Mouse (Mus musculus) right cerebral cortex, postnatal 14 days (tissue): ENCODE data around the gene Nr0b2.

Source experiments
- DNase-seq: peaks from one replicate; pipeline ENCODE4 v3.0.0; 2022

Gene Nr0b2

DNA sequence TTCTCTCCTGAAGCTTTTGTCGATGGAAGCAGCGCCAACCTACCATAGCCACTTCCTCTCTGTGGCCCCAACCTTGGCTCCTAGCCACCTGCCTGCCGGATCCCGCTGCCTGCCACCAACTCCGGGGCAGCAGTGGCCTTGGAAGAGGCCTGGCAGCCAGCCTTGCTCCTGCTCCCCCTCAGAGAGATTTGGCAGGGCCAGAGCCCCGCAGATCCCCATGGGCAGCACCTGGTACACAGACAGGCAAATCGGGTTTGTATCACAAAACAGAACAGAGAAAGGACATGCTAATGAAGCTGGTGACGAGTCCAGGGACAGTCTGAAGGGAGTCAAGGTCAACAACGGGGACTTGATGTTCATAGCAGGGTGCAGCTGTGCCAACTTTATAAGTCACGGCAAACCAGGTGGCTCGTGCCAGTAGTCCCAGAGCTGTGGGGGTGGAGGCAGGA lies 10.0 kb downstream of the Nr0b2 start:
- peak; percentile 26 for DNase-seq

DNA sequence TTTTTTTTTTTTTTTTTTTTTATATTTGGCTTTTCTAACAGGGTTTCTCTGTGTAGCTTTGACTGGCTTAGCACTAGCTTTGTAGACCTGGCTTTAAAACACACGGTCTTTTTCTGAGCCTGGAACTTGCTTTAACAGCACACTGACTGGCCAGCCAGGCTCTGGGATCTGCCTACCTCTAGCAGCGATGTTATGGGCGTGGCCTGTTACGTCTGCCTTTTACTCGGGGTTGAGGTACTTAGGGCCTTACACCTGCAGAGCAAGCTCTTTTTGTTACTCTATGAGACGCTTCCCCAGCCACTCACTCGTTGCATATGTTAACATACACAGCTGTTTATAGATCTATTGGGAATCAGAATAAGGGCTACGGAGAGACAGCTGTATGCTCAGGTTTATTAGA lies 14.1 kb downstream of the Nr0b2 start:
- no peak for DNase-seq

DNA sequence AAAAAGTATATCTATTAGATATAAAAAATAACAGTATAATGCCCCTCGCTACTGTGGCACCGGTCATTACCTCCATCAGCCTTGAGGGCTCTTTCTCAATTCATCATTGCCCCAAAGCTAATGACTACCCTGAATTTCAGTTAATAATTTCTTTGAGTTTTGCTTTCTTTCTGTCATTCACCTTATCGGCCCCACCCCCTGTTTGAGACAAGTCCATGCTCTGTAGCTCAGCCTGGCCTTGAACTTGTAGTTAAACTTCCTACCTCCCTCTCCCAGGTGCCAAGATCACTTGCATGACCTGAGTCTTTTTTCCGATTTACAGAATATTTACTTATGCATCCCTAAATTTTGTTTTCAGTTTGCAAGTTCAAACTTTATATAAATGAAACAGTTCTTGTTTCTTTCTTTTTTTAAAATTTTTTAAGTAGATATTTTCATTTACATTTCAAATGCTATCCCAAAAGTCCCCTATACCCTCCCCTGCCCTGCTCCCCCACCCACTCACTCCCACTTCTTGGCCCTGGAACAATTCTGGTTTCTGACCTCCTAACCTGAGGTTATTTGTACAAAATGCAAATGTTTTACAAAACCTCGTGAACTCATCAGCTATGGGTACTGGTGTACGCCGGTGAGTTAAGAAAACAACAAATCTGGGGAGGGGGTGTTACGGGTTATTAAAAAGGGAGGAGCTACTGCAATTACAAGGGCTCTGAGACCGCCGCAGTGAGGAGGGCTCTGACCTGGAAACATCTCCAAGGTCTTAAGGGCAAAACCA lies 16.3 kb downstream of the Nr0b2 start:
- no peak for DNase-seq

GRCm38 (mm10) chr4:133570066-133570466 lies 16.9 kb downstream of the Nr0b2 start:
- no peak for DNase-seq

GRCm38 (mm10) chr4:133574070-133574842 lies 21.1 kb downstream of the Nr0b2 start, which contains the start of gene Gpatch3:
TSS of gene Gpatch3 (plus strand) at chr4:133574745.
- DNase-seq = peak; percentile 91

- no peak for DNase-seq
Observed at GRCm38 (mm10) chr4:133574843-133575202, 21.6 kb downstream of the Nr0b2 start.

DNA sequence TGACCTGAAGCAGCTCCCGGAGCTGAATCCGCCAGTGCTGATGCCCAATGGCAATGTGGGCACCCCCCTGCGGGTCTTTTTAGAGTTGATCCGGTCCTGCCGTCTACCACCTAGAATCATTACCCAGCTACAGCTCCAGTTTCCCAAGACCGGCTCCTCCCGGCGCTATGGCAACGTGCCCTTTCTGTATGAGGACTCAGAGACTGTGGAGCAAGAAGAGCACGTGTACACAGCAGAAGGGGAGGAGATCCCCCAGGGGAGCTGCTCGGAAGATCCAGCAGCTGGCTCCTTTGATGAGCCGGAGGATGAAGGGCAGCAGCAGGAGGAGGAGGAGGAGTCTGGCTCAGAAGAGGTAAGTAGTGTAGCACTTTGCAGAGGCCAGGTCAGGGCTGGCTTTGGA lies 24.8 kb downstream of the Nr0b2 start:
- no peak for DNase-seq

GRCm38 (mm10) chr4:133583690-133584058 lies 30.5 kb downstream of the Nr0b2 start:
- DNase-seq = no peak

GRCm38 (mm10) chr4:133584059-133584951 lies 31.1 kb downstream of the Nr0b2 start, which contains the start of gene Gpn2:
TSS of gene Gpn2 (plus strand) at chr4:133584362.
- peak; percentile 80 for DNase-seq

GRCm38 (mm10) chr4:133592570-133592969 lies 39.4 kb downstream of the Nr0b2 start:
- no peak for DNase-seq

DNA sequence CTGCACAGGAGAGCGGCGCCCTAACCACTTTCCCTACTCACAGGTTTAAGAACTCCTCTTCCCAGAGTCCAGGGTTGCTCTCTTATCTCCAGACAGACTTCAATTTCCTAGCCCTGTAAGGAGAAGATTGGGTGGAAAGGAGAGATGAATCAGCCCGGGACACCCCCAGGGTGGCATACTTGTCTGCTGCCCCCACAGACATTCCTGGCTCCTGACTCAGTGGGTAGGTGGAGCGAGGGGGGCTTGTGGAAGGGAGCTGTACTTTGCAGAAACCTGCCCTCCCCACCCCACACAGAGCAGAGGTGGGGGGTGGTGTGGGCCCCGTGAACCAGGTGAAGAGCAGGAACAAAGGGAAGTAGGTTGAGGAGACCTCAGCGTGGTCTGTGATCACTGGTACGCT lies 42.4 kb downstream of the Nr0b2 start:
- no peak for DNase-seq

GRCm38 (mm10) chr4:133596084-133596483 lies 42.9 kb downstream of the Nr0b2 start:
- no peak for DNase-seq

GRCm38 (mm10) chr4:133598616-133599015 lies 45.4 kb downstream of the Nr0b2 start:
- no peak for DNase-seq

- no peak for DNase-seq
Observed at GRCm38 (mm10) chr4:133599116-133599515, 45.9 kb downstream of the Nr0b2 start.

GRCm38 (mm10) chr4:133599571-133600073 lies 46.4 kb downstream of the Nr0b2 start:
- DNase-seq = peak; percentile 79

- no peak for DNase-seq
Observed at GRCm38 (mm10) chr4:133600306-133600705, 47.1 kb downstream of the Nr0b2 start.

GRCm38 (mm10) chr4:133601721-133602218 lies 48.6 kb downstream of the Nr0b2 start, which contains the start of gene Sfn:
TSS of gene Sfn (minus strand) at chr4:133602168.
- no peak for DNase-seq

- DNase-seq = no peak
Observed at GRCm38 (mm10) chr4:133603056-133603455, 49.9 kb downstream of the Nr0b2 start.

DNA sequence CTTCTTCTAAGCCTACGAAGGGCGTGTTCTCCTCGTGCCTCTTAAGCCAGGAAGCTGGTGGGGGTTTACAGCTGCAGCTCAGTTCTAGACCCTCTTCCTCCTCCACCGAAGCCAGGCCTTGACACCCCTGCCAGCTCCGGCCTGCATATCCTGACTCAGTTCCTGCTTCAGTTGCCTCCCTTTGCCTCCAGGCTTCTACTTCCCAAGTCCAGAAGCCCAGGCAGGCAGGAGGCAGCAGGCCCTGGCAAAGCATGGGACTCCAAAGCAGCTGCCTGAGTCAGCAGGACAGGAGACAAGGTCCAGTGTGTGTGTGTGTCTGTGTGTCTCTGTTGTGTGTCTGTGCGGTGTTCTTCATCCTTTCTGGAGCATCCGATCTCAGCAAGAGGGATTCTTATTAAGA lies 51.0 kb downstream of the Nr0b2 start:
- no peak for DNase-seq

DNA sequence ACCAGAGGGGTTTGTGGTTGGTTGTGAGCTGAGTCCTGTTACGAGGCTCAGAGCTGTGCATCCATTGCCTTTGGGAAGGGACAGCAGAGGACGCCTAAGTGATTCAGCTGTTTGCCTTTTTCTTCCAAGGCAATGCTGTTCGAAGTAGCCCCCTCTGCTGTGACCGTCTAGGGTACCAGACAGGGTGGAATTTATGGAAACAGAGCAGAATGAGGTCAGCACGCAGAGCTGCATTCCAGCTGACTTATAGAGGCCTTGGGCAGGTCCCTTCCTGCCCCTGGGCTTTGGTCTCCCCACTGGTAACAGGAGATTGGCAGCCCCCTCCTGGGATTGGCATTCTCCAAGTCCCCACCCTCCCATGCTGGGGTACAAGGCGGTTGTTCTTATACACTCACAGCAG lies 51.7 kb downstream of the Nr0b2 start:
- no peak for DNase-seq

GRCm38 (mm10) chr4:133605330-133605729 lies 52.2 kb downstream of the Nr0b2 start:
- DNase-seq = no peak
